Comparison of ENCODE assay signal across 20 mouse cellular contexts in the genomic region with DNA sequence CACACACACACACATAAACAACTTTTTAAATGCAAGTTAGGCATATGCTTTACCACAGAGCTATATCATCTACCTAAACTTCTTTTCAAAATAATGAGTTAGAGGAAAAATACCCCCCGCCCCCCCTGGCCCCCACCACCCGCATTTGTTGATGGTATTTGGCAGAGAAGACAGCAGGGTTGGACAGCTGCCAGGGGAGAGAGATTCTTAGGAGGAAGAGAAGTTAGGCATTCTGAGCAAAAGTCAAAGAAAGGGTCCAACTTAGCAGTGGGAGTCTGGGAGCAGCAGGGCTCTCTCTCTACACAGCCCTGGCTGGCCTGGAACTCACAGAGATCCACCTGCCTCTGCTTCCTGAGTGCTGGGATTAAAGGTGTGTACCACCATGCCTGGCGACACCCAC.
"Had no signal": no experiment of that assay in that cellular context is flagged by ENCODE, and none has a peak within 500 bp of the region (broad histone marks: within the 10 kb centered on the region; RNA-seq: fewer than 3 reads in every experiment).

No protein-coding gene starts in this region.

- H3K27ac ChIP-seq: lung, embryonic 15.5 days; midbrain, embryonic 10.5 days; midbrain, embryonic 12.5 days; neural tube, embryonic 13.5 days; neural tube, embryonic 15.5 days had no signal

- H3K4me1 ChIP-seq: lung, embryonic 15.5 days; midbrain, embryonic 10.5 days; midbrain, embryonic 12.5 days; neural tube, embryonic 13.5 days; neural tube, embryonic 15.5 days had no signal

- H3K9me3 ChIP-seq: lung, embryonic 15.5 days; midbrain, embryonic 10.5 days; midbrain, embryonic 12.5 days; neural tube, embryonic 13.5 days; neural tube, embryonic 15.5 days had no signal

- ATAC-seq: lung, postnatal 0 days; midbrain, embryonic 16.5 days had no signal

- H3K9ac ChIP-seq: lung, embryonic 15.5 days; midbrain, embryonic 12.5 days; neural tube, embryonic 13.5 days; neural tube, embryonic 15.5 days had no signal

- H3K4me3 ChIP-seq: lung, embryonic 15.5 days; midbrain, embryonic 10.5 days; midbrain, embryonic 12.5 days; myocyte; neural tube, embryonic 13.5 days; neural tube, embryonic 15.5 days had no signal

- H3K27me3 ChIP-seq: lung, embryonic 15.5 days; midbrain, embryonic 12.5 days; neural tube, embryonic 13.5 days; neural tube, embryonic 15.5 days had no signal

- H3K36me3 ChIP-seq: lung, embryonic 15.5 days; midbrain, embryonic 10.5 days; midbrain, embryonic 12.5 days; neural tube, embryonic 13.5 days; neural tube, embryonic 15.5 days had no signal

- DNase-seq: lung, adult 18-20 months; lung, postnatal 14 days; lung, postnatal 4 days; midbrain, embryonic 14.5 days; retina, postnatal 1 day; right cerebral cortex, adult 18-20 months; right cerebral cortex, postnatal 25 days; right cerebral cortex, postnatal 4 days; spleen, adult 18-20 months; thymus, adult 18-20 months; thymus, postnatal 14 days; thymus, postnatal 36 days had no signal

- H3K4me2 ChIP-seq: lung, embryonic 15.5 days; midbrain, embryonic 12.5 days; neural tube, embryonic 13.5 days; neural tube, embryonic 15.5 days had no signal
